23 mouse cellular contexts compared by ENCODE assay signal in genomic region chr2:14825146-14825545, GRCm38 (mm10).
"Had no signal": no experiment of that assay in that cellular context is flagged by ENCODE, and none has a peak within 500 bp of the region (broad histone marks: within the 10 kb centered on the region; RNA-seq: fewer than 3 reads in every experiment).

No protein-coding gene starts in this region.

- DNase-seq: kidney, adult 9 months; kidney, postnatal 14 days; kidney, postnatal 4 days; left cerebral cortex, postnatal 4 days; liver; lung, adult 18-20 months; lung, postnatal 10 days; lung, postnatal 36 days; right cerebral cortex, adult 18-20 months; right cerebral cortex, postnatal 14 days; right cerebral cortex, postnatal 4 days; thymus, postnatal 25 days had no signal

- H3K9me3 ChIP-seq: limb, embryonic 13.5 days; liver, embryonic 12.5 days; liver, embryonic 15.5 days; lung, embryonic 15.5 days; midbrain, embryonic 10.5 days; midbrain, embryonic 13.5 days; neural tube, embryonic 13.5 days; stomach, embryonic 15.5 days had no signal

- H3K36me3 ChIP-seq: limb, embryonic 13.5 days; liver, embryonic 12.5 days; liver, embryonic 15.5 days; lung, embryonic 15.5 days; midbrain, embryonic 10.5 days; midbrain, embryonic 13.5 days; neural tube, embryonic 13.5 days; stomach, embryonic 15.5 days had no signal

- H3K27ac ChIP-seq: limb, embryonic 13.5 days; liver, embryonic 12.5 days; liver, embryonic 15.5 days; midbrain, embryonic 10.5 days; midbrain, embryonic 13.5 days; neural tube, embryonic 13.5 days; stomach, embryonic 15.5 days had no signal

- H3K27me3 ChIP-seq: limb, embryonic 13.5 days; liver, embryonic 12.5 days; liver, embryonic 15.5 days; lung, embryonic 15.5 days; megakaryocyte, embryonic 14.5 days; midbrain, embryonic 13.5 days; neural tube, embryonic 13.5 days; stomach, embryonic 15.5 days had no signal

- H3K9ac ChIP-seq: limb, embryonic 13.5 days; liver, embryonic 12.5 days; liver, embryonic 15.5 days; lung, embryonic 15.5 days; midbrain, embryonic 13.5 days; neural tube, embryonic 13.5 days; stomach, embryonic 15.5 days had no signal

- H3K4me2 ChIP-seq: liver, embryonic 12.5 days; liver, embryonic 15.5 days; midbrain, embryonic 13.5 days; neural tube, embryonic 13.5 days; stomach, embryonic 15.5 days had no signal

- H3K4me3 ChIP-seq: liver, embryonic 12.5 days; liver, embryonic 15.5 days; megakaryocyte, embryonic 14.5 days; midbrain, embryonic 10.5 days; midbrain, embryonic 13.5 days; myocyte; neural tube, embryonic 13.5 days; stomach, embryonic 15.5 days had no signal

- H3K4me1 ChIP-seq: liver, embryonic 12.5 days; liver, embryonic 15.5 days had no signal

- ATAC-seq: liver, embryonic 12.5 days; midbrain, embryonic 13.5 days; midbrain, embryonic 16.5 days had no signal
